Mouse (Mus musculus) left cerebral cortex, postnatal 10 days (tissue): ENCODE data around the gene Tmem138. TPM values are rescaled to one million over a fixed set of nuclear protein-coding genes. Genes with fewer than 3 reads are reported as not detected.
"Not testable (repeated sequence)": the region's sequence is repeated elsewhere in the genome, so short reads cannot be mapped to it uniquely, and the experiment has no call there.

Experiments
- DNase-seq, 2 experiments: peaks; one replicate each; pipeline ENCODE4 v3.0.0; 2021 to 2022; ENCODE audit warnings: low spot score in 2 of 2, mixed read lengths in 1 of 2; ENCODE audit errors: extremely low spot score in 1 of 2
- intact Hi-C: fragments of 180-260 bp; cut with DNase I; formaldehyde crosslinking; loops from one replicate; pipeline ENCODE4 v1.15.1; 2025
- total RNA-seq, 2 experiments: library from RNA; stranded (reverse); gene quantifications; 2 replicates each; pipeline ENCODE4 v1.2.3; 2021

Gene Tmem138
- total RNA-seq, 2 experiments from 2014 or later: 12.4 to 15.2 TPM

- no peak for DNase-seq
- intact Hi-C loops: no loop called here
Measured at GRCm38 (mm10) chr19:10583550-10584146, 6.5 kb upstream of the Tmem138 start.

GRCm38 (mm10) chr19:10581984-10582383, 4.8 kb upstream of the Tmem138 start:
- DNase-seq: no peak
- intact Hi-C loops: no loop called here

- intact Hi-C loops: no loop called here
- no peak for DNase-seq
Measured at GRCm38 (mm10) chr19:10580761-10581160, 3.6 kb upstream of the Tmem138 start.

DNA sequence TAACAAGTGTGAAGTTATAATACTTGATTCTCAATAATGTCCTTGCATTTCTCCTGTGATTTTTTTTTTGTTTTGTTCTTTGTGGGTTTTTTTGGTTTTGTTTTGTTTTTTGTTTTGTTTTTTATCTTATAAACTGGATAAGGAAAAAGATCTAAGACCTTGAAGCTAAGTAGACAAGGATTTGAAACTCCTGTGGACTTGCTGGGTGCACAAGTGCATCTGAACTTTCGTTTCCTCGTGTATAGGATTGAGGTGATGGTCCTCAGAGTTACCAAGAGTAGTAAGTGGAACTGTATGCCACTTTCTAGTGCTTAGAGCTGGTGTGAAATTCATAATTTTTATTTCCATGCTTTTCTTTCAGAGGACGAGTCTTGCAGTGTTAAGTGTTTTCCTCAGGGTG, 2.9 kb upstream of the Tmem138 start:
- intact Hi-C loops: no loop called here
- DNase-seq: no peak

GRCm38 (mm10) chr19:10569627-10570026, 7.5 kb downstream of the Tmem138 start:
- no peak for DNase-seq
- intact Hi-C loops: no loop called here

- intact Hi-C loops: no loop called here
- no peak for DNase-seq
Measured at GRCm38 (mm10) chr19:10565217-10565616, 11.9 kb downstream of the Tmem138 start.

DNA sequence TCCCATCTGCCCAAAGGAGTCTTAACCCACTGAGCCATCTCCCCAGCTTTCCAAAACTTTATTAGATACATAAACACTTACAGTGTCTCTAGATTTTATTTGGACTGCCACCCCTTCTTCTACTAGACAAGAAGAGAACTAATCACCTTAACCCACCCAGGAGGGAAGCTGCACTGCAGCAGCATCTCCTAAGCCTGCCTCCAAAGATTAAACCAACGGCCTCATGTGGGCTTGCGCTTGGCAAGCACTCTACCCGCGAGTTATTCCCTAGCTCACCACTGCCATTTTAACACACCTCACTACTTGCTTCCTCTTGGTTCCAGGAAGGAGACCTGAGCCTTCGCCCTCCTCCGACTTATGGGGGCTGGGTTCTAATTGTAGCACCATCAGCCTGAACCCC, 12.9 kb downstream of the Tmem138 start:
- intact Hi-C loops: no loop called here
- DNase-seq: no peak

DNA sequence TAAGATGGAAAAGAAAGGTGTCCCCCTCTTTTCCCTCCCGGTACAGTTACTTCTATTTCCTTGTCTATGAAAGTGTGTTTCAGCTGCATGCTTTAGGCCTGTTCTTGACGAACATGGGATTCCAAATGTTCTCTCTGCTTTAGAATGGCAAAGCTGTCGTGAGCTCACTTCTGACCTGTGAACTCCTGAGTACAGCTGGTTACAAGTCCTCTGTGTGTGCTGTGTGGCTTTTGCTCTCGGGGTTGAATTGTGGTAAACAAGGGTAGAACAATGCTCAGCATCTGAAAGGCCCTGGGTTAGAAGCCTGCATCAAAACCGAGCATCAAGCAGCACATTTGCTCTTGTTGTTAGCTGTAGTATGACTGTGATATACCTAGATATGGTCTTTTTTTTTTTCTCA, 14.8 kb downstream of the Tmem138 start:
- DNase-seq: no peak
- intact Hi-C loops: no loop called here

DNA sequence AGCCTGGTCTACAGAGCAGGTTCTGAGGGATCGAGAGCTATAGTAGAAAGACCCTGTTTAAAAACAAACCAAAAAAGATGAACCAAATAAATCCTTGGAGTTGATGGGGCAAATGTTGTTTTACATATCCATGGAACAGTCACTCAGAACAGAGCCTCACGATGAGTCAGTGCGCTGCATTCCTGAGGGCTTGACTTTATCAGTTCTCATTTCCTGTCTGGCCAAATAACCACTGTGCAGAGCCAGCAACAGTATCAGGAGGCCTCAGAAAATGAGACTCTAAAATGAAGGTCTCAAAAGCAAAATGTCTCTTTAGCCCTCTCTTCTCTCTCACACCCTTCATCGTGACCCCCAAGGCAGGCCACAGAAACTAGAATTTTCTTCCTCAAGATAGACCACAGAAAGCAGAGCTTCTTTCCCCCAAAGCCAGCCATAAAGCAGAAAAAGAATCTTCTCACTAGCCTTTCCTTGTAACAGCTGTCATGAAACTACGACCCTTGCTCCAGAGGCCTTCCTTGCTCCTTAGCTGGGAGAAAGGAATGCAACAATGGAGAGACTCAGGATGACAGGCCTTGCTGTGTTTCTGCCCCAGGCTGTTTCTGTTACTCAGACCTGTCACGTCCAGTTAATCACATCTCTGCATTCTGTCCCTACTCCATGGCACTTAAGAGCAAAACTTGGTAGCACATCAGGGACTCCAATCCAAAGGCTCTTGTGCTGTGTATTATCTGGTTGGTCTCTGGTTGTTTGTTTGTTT, 15.4 kb downstream of the Tmem138 start:
- intact Hi-C loops: no loop called here

GRCm38 (mm10) chr19:10560108-10560507, 17.1 kb downstream of the Tmem138 start:
- no peak for DNase-seq

More for the DNA sequence above, 15.4 kb downstream of the Tmem138 start:
- DNase-seq: no peak

GRCm38 (mm10) chr19:10557837-10558375, 19.3 kb downstream of the Tmem138 start:
- DNase-seq: not testable (repeated sequence)
- intact Hi-C loops: loop anchor here (5.0 kb wide), 1 partner anchor 49 kb away; the partner anchor contains the start of genes Ddb1 and Tkfc

More at GRCm38 (mm10) chr19:10560108-10560507, 17.1 kb downstream of the Tmem138 start:
- intact Hi-C loops: no loop called here

DNA sequence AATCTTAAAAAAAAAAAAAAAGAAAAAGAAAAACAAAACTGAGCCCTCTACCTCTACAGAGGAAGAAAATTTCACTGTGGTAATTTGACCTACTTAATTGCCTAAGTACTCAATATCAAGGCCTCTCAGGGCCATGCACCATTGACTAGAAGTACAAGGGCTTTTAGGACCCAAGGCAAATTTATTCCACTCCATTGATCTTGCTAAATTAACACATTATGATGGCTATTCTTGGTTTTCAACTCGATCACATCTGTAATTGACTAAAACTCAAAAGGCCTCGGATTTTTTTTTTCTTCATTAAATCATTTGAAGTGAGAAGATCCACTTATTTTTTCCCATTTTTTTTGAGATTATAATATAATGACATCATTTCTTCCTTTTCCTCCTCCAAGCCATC, 19.7 kb downstream of the Tmem138 start:
- intact Hi-C loops: loop anchor here (5.0 kb wide), 1 partner anchor 50 kb away; the partner anchor contains the start of genes Ddb1 and Tkfc
- DNase-seq: no peak

GRCm38 (mm10) chr19:10557001-10557400, 20.2 kb downstream of the Tmem138 start:
- DNase-seq: no peak
- intact Hi-C loops: loop anchor here (5.0 kb wide), 1 partner anchor 50 kb away; the partner anchor contains the start of genes Ddb1 and Tkfc

DNA sequence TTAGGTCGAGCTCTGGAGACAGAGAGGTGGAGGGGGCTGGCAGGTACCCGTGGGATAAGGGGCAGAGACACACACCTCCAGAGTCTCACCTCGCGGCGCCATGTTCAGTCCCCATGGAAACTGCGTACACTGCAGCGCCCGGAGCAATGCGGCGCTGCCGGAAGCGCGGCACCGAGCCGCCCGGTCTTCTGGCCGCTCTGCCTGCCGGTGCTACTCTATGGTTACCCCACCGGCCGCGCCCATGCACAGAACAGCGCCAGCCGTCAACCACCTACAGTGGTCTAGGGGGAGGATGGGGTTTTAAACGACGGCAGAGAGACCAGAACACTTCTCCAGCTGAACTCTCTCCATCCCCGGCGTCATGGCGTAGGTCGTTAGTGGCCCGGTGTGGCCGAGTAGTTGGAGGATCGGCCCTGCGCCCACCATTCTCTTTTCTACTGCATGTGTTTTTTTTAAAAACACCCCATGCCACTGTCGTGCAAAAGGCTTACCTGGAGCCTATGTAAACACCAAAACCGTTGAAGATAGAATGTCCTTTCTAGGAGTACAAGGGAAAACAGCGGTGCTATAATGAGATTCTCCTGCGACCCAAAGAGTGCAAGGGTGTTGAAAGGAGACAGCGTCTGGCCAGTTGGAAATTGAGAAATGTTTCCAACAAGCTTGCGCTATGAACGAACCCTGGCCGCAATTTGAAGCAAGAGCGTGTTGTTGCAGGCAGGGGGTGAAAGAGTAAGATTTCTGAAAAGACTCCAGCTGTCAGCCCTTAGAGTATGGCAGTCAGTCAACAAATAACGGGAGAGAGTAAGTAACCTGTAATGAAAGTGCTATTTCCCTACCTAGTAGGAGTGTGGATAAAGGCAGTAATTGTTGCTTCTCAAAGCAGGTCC, 21.3 kb downstream of the Tmem138 start, which contains the start of gene Tmem216:
Tmem216 (minus strand) TSS at position 615 of the 887 bp plus-strand sequence.
- peak; percentile 74 to 91 for DNase-seq
- intact Hi-C loops: loop anchor here (5.0 kb wide), 1 partner anchor 51 kb away; the partner anchor contains the start of genes Ddb1 and Tkfc

- intact Hi-C loops: loop anchor here (5.0 kb wide), 1 partner anchor 83 kb away; no protein-coding TSS in a partner anchor
- no peak for DNase-seq
Measured at GRCm38 (mm10) chr19:10539454-10539853, 37.7 kb downstream of the Tmem138 start.

DNA sequence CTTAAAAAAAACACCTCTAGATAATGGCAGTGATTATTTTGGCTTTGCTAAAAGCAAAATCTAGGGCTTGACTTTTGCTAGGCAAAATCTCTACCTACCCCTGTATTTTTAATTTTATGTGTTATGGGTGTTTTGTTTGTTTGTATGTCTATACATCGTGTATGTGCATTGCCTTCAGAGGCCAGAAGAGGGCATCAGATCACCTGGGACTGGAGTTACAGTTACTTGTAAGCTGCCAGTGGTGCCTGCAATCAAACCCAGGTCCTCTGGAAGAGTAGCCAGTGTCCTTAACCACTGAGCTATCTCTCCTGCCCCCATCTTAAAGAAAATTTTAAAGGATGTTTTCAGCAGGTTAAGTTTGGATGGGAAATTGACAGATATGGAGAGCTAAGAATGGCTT, 47.1 kb downstream of the Tmem138 start:
- no peak for DNase-seq
- intact Hi-C loops: no loop called here

DNA sequence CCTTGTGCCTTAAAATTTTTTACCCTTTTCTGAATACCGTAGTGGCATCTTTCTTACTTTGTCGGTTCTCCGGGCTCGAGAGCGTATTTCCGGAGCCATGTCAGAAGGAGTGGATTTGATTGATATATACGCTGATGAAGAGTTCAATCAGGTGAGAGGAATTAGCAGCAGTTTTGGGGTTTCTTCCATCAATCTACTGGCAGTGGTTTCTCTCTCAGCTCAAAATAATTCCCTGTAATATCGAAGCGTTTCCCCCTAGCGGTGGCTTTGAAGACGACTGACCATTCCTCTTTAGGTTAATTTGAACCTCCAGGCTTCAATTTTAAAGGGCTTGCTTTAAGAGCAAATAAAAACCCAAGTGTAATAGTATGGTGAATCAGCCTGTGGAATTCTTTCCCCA, 51.3 kb downstream of the Tmem138 start, which contains the start of gene Sdhaf2:
Sdhaf2 (minus strand) TSS at position 233 of the 400 bp plus-strand sequence.
- intact Hi-C loops: no loop called here
- DNase-seq: peak; percentile 36 to 40

DNA sequence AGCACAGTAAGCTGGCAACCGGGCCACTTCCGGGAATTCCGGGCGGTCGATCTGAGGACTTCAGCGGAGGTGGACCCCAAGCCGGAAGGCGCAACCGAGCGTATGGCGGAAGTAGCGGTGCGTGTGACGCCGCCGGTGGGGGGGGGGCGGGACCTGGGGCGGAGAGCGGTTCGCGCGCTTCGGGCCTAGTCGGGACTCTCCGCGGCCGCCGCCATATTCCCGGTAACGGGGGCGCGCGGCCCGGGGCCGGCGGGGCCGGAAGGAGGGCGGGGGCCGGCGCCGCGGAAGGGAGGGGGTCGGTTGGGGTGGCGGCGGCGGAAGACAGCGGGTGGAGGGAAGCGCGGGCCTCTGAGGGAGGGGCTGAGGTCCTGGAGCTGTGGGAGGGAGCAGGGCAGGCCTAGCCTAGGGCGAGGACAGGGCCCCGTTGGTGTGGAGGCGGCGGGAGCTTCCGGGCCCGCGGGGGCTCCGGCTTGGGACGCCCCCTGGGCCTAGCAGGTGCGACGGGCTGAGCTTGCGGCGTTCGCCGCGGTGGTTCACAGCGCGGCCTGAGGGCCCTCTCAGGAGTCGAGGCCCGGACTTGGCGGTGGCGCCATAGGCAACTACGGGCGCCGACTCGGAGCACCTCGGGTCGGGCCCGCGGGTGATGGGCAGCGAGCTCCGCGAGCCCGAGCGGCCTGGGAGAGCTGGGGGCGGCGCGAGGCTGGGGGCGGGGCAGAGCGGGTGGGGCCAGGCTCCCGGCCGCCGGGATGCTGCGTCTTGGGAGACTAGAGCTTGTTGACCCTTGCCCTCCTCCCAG, 51.9 kb downstream of the Tmem138 start, which contains the start of gene Cpsf7:
Cpsf7 (plus strand) TSS at position 161 of the 796 bp plus-strand sequence.
- DNase-seq: peak; percentile 85 to 96
- intact Hi-C loops: no loop called here
